Mouse (Mus musculus) hindbrain, embryonic 13.5 days (tissue): ENCODE measurements at regions not wholly inside any gene's neighbourhood (a gene's known extent, or its start where the extent isn't known, plus 50 kb on each side); places are given as distances from the start of the nearest gene placed in this dataset.

Experiments used
- ATAC-seq: fragments of 200-750 bp; cut with Nextera tagmentation; 2 replicates; pipeline ENCODE4 v1.8.0; 2017; ENCODE audit warnings: moderate TSS enrichment; ENCODE audit not compliant: low FRiP score
- H3K27ac ChIP-seq: fragments of 300-500 bp; sonication (generic); 2 replicates; pipeline ENCODE4 v1.5.1; 2015; ENCODE audit warnings: inconsistent platforms, mild to moderate bottlenecking, moderate library complexity
- H3K27me3 ChIP-seq: fragments of 300-500 bp; sonication (generic); 2 replicates; pipeline ENCODE4 v1.6.1; 2015; ENCODE audit warnings: mild to moderate bottlenecking, inconsistent platforms
- H3K36me3 ChIP-seq: fragments of 300-500 bp; sonication (generic); 2 replicates; pipeline ENCODE4 v1.6.1; 2015; ENCODE audit warnings: mild to moderate bottlenecking, inconsistent platforms
- H3K4me1 ChIP-seq: fragments of 300-500 bp; sonication (generic); replicated peaks from 2 replicates; pipeline ENCODE4 v1.6.1; 2015; ENCODE audit warnings: inconsistent platforms
- H3K4me2 ChIP-seq: fragments of 300-500 bp; sonication (generic); 2 replicates; pipeline ENCODE4 v1.6.1; 2015; ENCODE audit warnings: inconsistent platforms, mild to moderate bottlenecking, moderate library complexity
- H3K4me3 ChIP-seq: fragments of 300-500 bp; sonication (generic); 2 replicates; pipeline ENCODE4 v1.5.1; 2015; ENCODE audit warnings: mild to moderate bottlenecking, inconsistent platforms
- H3K9ac ChIP-seq: fragments of 300-500 bp; sonication (generic); 2 replicates; pipeline ENCODE4 v1.6.1; 2015; ENCODE audit warnings: mild to moderate bottlenecking, inconsistent platforms
- H3K9me3 ChIP-seq: fragments of 300-500 bp; sonication (generic); 2 replicates; pipeline ENCODE4 v1.6.1; 2016; ENCODE audit warnings: inconsistent platforms
- WGBS: fragments of 180-500 bp; shearing (Covaris S2); methylation state at CpG from one replicate; pipeline ENCODE4 v1.1.7; 2015; 5-methylcytosine and 5-hydroxymethylcytosine counted together

DNA sequence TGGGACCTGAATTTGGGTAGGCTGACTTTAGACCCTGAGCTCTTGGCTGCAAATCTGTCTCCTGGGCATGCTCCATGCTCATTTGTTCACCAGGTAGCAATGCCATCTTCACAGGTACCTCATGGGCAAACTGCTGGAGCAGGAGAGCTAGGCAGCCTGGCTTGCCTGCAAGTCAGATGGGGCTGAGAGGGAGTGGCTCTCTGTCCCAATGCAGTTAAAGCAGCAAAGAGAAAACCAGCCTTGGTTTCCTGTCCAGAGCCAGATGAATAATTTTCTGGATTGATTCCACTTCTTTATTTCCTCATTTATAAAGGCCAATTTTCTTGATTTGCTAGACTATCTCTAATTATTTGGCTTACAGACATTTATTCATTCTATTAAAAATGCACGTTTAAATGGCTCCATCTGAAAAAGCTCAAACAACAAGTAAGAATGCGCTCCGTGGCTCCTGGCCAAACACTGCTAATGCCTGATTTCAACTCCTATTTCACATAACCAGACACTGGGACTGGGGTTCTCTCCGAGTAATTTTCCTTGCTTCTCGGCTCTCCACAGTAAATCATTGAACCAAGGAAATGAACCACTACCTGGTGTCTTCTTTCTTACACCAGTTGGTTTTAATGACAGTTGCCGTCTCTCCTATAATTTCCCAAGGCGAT is 60.5 kb downstream of the Rsl24d1 start:
- ATAC-seq: no peak
- H3K4me2 ChIP-seq: no peak overlapping the region
- H3K4me3 ChIP-seq: no peak overlapping the region
- H3K4me1 ChIP-seq: no peaks in the 10 kb centered on the region
- no peaks in the 10 kb centered on the region for H3K27me3 ChIP-seq
- H3K9me3 ChIP-seq: peaks cover 9% of the 10 kb centered on the region; the same call in 1 of the 2 replicates
- no peaks in the 10 kb centered on the region for H3K36me3 ChIP-seq
- no peak overlapping the region for H3K27ac ChIP-seq
- H3K9ac ChIP-seq: no peak overlapping the region
- 78% methylated on average over 7 of the region's 7 CpGs for WGBS

DNA sequence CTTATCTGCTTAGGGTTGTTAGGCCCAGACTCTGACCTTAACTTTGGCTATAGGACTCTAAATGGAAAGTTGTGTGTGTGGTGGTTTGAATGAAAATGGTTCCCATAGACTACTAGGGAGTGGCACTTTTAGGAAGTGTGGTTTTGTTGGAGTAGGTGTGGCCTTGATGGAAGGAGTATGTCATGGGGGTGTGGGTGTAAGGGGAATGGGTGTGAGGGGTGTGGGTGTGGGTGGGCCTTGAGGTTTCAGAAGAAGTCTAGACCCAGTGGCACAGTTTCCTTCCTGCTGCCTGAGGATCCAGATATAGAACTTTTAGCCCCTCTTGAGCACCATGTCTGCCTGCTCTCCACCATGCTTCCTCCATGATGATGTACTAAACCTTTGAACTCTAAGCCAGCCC is 63.4 kb downstream of the Rsl24d1 start:
- H3K4me3 ChIP-seq: no peak overlapping the region
- H3K4me1 ChIP-seq: no peaks in the 10 kb centered on the region
- 0 out of 2 replicates have a peak, but pooled peaks cover 5% of the 10 kb centered on the region for H3K9me3 ChIP-seq
- no peaks in the 10 kb centered on the region for H3K27me3 ChIP-seq
- H3K27ac ChIP-seq: no peak overlapping the region
- no peak overlapping the region for H3K4me2 ChIP-seq
- H3K36me3 ChIP-seq: no peaks in the 10 kb centered on the region
- no peak for ATAC-seq
- no peak overlapping the region for H3K9ac ChIP-seq

DNA sequence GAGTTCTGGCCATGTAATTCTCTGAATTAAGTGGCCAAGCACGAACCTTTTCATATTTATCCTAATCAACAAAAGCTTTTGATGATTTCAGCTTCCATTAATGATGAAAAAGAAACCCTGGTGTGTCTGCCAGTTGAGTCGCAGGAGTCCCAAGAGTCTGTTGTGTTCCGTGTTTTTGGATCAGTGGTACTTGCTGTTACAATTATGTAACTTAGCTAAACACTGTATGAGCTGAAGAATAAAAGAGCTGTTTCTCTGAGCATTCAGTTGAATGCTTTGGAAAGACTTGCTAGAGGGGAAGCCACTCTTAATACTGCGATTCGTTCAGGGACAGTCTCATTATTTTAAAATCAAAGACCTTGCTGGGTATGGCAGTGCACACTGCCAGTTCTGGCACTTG is 70.1 kb downstream of the Rsl24d1 start:
- 77% methylated on average over 5 of the region's 5 CpGs for WGBS
- H3K27ac ChIP-seq: no peak overlapping the region
- no peak overlapping the region for H3K4me3 ChIP-seq
- ATAC-seq: no peak
- H3K27me3 ChIP-seq: no peaks in the 10 kb centered on the region
- H3K9me3 ChIP-seq: 0 out of 2 replicates have a peak, but pooled peaks cover 4% of the 10 kb centered on the region
- H3K4me2 ChIP-seq: no peak overlapping the region
- no peaks in the 10 kb centered on the region for H3K4me1 ChIP-seq
- no peaks in the 10 kb centered on the region for H3K36me3 ChIP-seq
- no peak overlapping the region for H3K9ac ChIP-seq

DNA sequence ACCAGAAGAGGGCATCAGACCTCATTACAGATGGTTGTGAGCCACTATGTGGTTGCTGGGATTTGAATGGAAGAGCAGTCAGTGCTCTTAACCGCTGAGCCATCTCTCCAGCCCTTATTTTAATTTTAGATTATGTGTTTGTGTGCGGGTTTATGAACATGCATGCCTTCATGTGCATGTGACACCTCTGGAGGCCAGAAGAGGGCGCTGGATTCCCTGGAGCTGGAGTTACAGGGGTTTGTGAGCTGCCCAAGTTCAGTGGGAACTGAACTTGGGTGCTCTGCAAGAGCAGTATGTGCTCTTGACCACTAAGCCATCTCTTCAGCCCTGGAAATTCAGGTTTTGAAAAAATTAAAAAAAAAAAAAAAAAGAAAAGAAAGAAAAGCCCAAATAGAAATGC is 71.7 kb downstream of the Rsl24d1 start:
- Histone ChIP-seq H3K4me2 (no peak overlapping the region), H3K36me3 (no peaks in the 10 kb centered on the region), H3K27me3 (no peaks in the 10 kb centered on the region), H3K27ac (no peak overlapping the region), H3K4me3 (no peak overlapping the region), H3K9ac (no peak overlapping the region), H3K4me1 (no peaks in the 10 kb centered on the region), H3K9me3 (0 out of 2 replicates have a peak, but pooled peaks cover 4% of the 10 kb centered on the region)
- 39% methylated on average over 3 of the region's 3 CpGs for WGBS
- no peak for ATAC-seq

DNA sequence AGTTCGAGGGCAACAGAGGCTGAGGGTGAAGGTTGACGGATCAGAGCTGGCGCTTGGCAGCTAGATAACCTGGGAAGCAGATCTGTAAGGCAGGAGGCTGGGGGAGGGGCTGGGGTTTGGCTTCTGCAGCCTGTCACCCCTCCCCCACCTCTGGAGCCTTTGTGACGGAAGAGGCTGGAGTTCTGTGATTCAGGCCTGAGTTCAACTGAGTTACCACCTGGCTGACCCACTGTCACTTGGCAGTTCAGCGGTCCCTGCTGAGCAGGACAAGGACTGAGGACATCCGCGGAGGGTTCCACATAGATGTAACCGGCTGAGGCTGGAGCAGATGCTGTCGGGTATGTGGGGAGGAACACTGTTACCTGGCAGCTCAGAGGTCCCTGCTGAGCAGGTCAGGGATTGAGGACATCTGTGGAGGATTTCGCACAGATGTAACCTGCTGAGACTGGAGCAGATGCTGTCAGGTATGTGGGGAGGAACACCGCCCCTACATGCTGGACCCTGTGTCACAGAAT is 79.1 kb downstream of the Rsl24d1 start:
- ATAC-seq: peak; percentile 46; the same call in 1 of the 2 replicates
- 17% methylated on average over 11 of the region's 11 CpGs for WGBS
- no peak overlapping the region for H3K9ac ChIP-seq
- no peak overlapping the region for H3K27ac ChIP-seq
- peaks cover 6% of the 10 kb centered on the region for H3K4me1 ChIP-seq
- no peaks in the 10 kb centered on the region for H3K27me3 ChIP-seq
- no peaks in the 10 kb centered on the region for H3K9me3 ChIP-seq
- 0 out of 2 replicates have a peak overlapping the region, but pooled peaks have one; percentile 19 for H3K4me2 ChIP-seq
- H3K36me3 ChIP-seq: no peaks in the 10 kb centered on the region
- no peak overlapping the region for H3K4me3 ChIP-seq

DNA sequence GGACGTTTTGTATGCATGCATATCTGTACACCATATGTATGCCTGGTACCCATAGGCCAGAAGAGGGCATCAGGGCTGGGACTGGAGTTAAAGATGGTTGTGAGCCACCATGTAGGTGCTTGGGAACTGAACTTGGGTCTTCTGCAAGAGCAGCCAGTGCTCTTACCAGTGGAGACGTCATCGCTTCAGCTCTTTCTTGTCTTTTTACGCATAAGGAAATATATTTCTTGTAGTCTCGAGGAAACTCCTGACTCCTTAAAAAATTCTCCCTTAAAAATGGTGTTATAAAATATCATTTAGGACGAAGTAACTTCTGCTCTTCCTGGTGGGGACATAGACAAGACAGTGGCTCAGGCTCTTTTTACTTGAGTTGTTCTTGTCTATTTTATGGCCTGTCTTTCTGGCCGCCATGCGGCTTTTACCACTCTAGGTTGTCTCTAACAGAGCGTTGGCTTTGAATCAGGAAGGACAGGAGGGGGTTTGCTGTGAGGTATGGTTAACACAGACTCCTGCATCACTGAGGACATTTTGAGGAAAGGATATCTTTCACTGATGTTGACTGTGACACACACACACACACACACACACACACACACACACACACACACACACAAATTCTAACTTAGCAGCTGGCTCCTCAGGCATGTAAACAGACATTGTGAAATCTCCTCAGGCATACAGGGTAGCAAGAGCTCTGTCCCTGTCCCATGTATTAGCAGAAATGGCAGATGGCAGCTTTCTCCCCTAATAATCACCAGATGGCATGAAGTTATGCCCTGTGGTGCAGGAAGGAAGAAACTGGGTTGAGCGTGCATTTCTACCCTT is 85.2 kb downstream of the Rsl24d1 start:
- Histone ChIP-seq H3K36me3 (no peaks in the 10 kb centered on the region), H3K4me2 (no peak overlapping the region), H3K27ac (no peak overlapping the region), H3K4me3 (no peak overlapping the region), H3K9me3 (0 out of 2 replicates have a peak, but pooled peaks cover 3% of the 10 kb centered on the region), H3K4me1 (no peaks in the 10 kb centered on the region), H3K27me3 (no peaks in the 10 kb centered on the region), H3K9ac (no peak overlapping the region)
- WGBS: 91% methylated on average over 10 of the region's 10 CpGs
- ATAC-seq: peak; percentile 63

DNA sequence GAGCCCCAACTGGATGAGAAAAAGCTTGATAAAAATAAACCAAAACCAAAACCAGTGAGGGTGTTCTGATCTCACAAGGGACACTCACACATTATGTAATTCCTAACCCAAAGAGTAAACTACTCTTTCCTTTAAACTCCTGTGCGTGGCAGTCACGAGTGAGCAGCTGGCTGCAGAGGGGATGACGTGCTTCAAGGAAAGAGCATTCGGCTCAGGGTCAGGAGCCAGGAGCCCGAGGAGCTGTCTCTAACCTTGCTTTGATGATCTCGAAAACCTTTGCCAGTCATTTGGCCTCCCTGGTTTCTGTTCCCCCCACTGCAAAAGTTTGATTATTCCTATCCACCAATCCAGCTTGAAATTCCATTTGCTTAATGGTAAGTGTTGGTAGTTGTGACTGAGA is 109.9 kb downstream of the Rsl24d1 start:
- ATAC-seq: no peak
- WGBS: 80% methylated on average over 6 of the region's 6 CpGs

DNA sequence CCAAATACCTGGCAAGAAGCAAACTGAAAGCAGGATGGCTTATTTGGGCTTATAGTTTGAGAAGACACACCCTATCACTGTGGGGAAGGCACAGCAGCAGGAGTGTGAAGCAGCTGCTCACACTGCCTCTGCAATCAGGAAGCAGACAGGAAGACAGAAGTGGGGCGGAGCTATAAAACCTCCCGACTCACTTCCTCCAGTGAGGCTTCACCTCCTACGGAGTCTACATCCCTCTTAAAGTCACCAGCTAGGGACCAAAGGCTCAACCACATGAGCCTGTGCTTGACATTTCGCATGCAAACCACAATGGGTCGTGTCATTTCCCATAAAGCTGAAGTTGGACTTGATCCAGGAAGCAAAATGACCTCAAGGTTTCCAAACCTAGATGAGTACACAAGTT is 127.0 kb downstream of the Rsl24d1 start:
- Histone ChIP-seq H3K9ac (no peak overlapping the region), H3K4me3 (no peak overlapping the region), H3K36me3 (no peaks in the 10 kb centered on the region), H3K27me3 (no peaks in the 10 kb centered on the region), H3K4me2 (no peak overlapping the region), H3K27ac (no peak overlapping the region), H3K9me3 (no peaks in the 10 kb centered on the region), H3K4me1 (peaks cover 3% of the 10 kb centered on the region; the same call in 1 of the 2 replicates)
- 85% methylated on average over 5 of the region's 5 CpGs for WGBS
- no peak for ATAC-seq

More for the DNA sequence above, 109.9 kb downstream of the Rsl24d1 start:
- Histone ChIP-seq H3K4me3 (no peak overlapping the region), H3K36me3 (no peaks in the 10 kb centered on the region), H3K9ac (no peak overlapping the region), H3K9me3 (no peaks in the 10 kb centered on the region), H3K4me1 (no peaks in the 10 kb centered on the region), H3K27me3 (no peaks in the 10 kb centered on the region), H3K27ac (no peak overlapping the region), H3K4me2 (no peak overlapping the region)

DNA sequence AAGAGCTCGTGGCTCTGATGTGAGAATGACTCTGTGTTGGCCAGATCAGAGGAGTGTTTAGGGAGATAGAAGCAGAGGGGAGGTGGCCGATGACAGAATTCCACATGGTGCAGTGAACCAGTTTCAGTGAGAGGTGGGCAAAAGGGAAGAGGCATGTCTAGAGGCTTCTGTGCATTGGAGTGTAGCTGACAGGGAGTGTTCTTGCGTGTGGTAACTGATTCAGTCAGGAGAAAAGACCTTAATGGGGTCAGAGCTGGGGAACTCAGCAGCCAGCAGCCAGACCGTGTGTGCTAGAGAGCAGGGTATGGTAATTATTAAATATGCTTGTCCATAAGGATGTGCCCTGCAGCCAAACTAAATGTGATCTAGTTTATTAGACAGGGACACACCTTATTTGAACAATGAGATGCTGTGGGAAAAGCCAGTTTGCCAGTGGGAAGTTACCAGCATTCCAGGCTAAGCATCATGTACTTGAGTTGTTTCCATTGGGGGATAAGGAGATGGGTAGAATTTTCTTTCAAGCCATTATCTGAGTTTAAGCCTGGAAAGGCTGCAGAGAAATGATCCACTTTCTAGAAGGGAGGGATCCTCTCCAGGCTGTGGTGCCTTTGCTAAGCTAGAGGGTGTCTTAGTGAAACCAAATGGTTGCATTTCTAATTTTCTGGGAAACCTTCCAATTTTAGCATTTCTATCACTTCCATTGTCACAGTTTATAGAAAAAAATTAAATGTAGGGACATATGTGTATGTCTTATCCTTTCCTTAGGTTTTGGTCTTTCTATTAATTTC is 129.5 kb downstream of the Rsl24d1 start:
- Histone ChIP-seq H3K27me3 (no peaks in the 10 kb centered on the region), H3K9ac (no peak overlapping the region), H3K27ac (no peak overlapping the region), H3K4me2 (no peak overlapping the region), H3K36me3 (no peaks in the 10 kb centered on the region), H3K4me1 (peaks cover 9% of the 10 kb centered on the region; the same call in 1 of the 2 replicates), H3K4me3 (no peak overlapping the region), H3K9me3 (no peaks in the 10 kb centered on the region)
- ATAC-seq: no peak
- WGBS: 46% methylated on average over 4 of the region's 4 CpGs

DNA sequence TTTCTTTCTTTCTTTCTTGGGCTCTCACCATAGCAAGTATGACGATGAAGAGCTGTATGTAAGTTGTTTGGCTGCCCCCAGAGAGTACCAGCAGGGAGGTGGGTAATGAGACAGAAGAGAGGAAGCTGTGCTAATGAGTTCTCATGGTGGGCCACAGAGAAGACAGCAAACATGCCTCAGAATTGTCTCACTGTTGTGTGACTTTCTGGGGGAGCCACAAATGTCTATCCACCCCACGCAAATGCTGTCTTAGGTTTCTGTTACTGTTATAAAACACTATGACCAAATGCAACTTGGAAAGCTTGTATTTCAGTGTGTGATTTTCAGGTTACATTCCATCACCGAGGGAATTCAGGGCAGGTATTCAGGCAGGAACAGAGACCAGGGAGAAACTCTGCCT is 131.0 kb downstream of the Rsl24d1 start:
- peaks cover 9% of the 10 kb centered on the region; the same call in 1 of the 2 replicates for H3K4me1 ChIP-seq
- no peaks in the 10 kb centered on the region for H3K36me3 ChIP-seq
- H3K9me3 ChIP-seq: no peaks in the 10 kb centered on the region
- no peaks in the 10 kb centered on the region for H3K27me3 ChIP-seq
- no peak overlapping the region for H3K4me3 ChIP-seq
- WGBS: 76% methylated on average over 3 of the region's 3 CpGs
- no peak overlapping the region for H3K9ac ChIP-seq
- H3K4me2 ChIP-seq: no peak overlapping the region
- ATAC-seq: no peak
- H3K27ac ChIP-seq: no peak overlapping the region

DNA sequence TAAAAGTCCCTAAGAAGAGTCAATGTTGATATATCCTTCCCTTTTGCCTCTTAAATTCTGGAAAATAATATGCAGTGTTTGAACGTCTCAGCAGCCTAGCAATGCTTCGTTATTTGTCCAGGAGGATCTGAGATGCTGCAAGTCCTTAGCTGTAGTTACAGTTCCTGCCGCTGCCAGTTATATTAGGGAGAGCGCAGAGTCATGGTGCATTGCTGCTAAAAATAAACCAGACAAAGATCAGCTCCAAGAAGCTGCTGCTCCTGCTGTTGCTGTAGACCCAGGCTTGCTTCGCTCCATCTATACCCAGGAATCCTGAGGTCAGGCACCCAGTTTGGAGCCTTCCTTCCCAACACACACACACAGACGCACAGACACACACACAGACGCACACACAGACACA is 132.3 kb downstream of the Rsl24d1 start:
- H3K9ac ChIP-seq: no peak overlapping the region
- H3K4me3 ChIP-seq: no peak overlapping the region
- no peaks in the 10 kb centered on the region for H3K36me3 ChIP-seq
- H3K27ac ChIP-seq: peak overlapping the region; percentile 52; the same call in 1 of the 2 replicates
- ATAC-seq: no peak
- H3K27me3 ChIP-seq: no peaks in the 10 kb centered on the region
- H3K4me1 ChIP-seq: peaks cover 9% of the 10 kb centered on the region; the same call in 1 of the 2 replicates
- WGBS: 76% methylated on average over 7 of the region's 7 CpGs
- H3K4me2 ChIP-seq: no peak overlapping the region
- no peaks in the 10 kb centered on the region for H3K9me3 ChIP-seq

DNA sequence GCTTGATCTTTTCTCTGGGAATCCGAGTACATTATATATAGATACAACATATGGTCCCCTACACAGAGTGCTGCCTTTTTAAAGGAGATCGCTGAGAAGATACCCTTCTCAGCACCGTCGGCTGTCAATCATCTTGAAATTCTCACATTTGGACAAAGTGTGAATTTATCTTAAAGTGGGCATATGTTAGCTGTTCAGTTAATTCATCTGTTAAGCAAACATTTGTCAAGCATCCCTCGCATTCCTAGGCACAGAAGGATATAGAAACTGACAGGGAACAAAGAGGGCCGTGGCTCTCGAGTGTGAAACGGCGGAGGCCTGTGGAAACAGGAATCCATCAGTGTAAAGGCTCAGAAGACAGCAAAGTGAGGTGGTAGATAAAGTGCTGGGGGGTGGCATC is 144.9 kb downstream of the Rsl24d1 start:
- Histone ChIP-seq H3K9me3 (no peaks in the 10 kb centered on the region), H3K4me1 (0 out of 2 replicates have a peak, but pooled peaks cover 8% of the 10 kb centered on the region), H3K4me3 (no peak overlapping the region), H3K36me3 (no peaks in the 10 kb centered on the region), H3K27me3 (no peaks in the 10 kb centered on the region), H3K4me2 (no peak overlapping the region), H3K9ac (no peak overlapping the region), H3K27ac (no peak overlapping the region)
- no peak for ATAC-seq
- WGBS: 73% methylated on average over 9 of the region's 9 CpGs
